In genomic region chr7:24448782-24449517, GRCm38 (mm10) we compare ENCODE assay signal across 14 mouse cellular contexts. TPM values are rescaled to one million over a fixed set of nuclear protein-coding genes. Genes with fewer than 3 reads are reported as not detected.
DNase-seq lines count a peak whose midpoint lies in the region; ATAC-seq lines count a peak whose summit lies in the region.
"Had no signal": no experiment of that assay in that cellular context is flagged by ENCODE, and none has a peak within 500 bp of the region (broad histone marks: within the 10 kb centered on the region; RNA-seq: fewer than 3 reads in every experiment).

No protein-coding gene starts in this region.

- H3K27me3 ChIP-seq in heart, embryonic 14.5 days (ENCODE audit: control insufficient read depth, insufficient read depth, low read length) = no peaks in the 10 kb centered on the region
- no peaks in the 10 kb centered on the region for H3K27me3 ChIP-seq in neural tube, embryonic 15.5 days (replicated peaks)
- H3K27me3 ChIP-seq: lung, embryonic 15.5 days had no signal

- DNase-seq in heart, postnatal 4 days = no peak
- DNase-seq in urinary bladder, postnatal 14 days (ENCODE audit: low spot score) = peak; percentile 36
- no peak for DNase-seq in urinary bladder, postnatal 10 days (ENCODE audit: low spot score)
- DNase-seq in yolk sac, embryonic 10.5 days (ENCODE audit: low spot score) = no peak
- DNase-seq in cerebellum, adult 18-20 months = no peak
- DNase-seq: cerebellum, adult 2 months; right cerebral cortex, postnatal 25 days; thymus, postnatal 14 days had no signal

- peak; percentile 42; the same call in 1 of the 2 replicates for ATAC-seq in heart, embryonic 14.5 days (ENCODE audit: insufficient number of reproducible peaks, insufficient read depth, low FRiP score, low read depth)
- peak; percentile 57; the same call in 1 of the 2 replicates for ATAC-seq in erythroblast, adult 5-6 weeks (replicated peaks; ENCODE audit: low FRiP score, poor library complexity, severe bottlenecking)
- ATAC-seq in neural tube, embryonic 15.5 days (ENCODE audit: low FRiP score) = no peak
- ATAC-seq: inflammation-experienced regulatory T-cells, adult 6 months had no signal

- no peaks in the 10 kb centered on the region for H3K9me3 ChIP-seq in heart, embryonic 14.5 days (ENCODE audit: control insufficient read depth, low read length)
- no peaks in the 10 kb centered on the region for H3K9me3 ChIP-seq in neural tube, embryonic 15.5 days (replicated peaks)
- H3K9me3 ChIP-seq: lung, embryonic 15.5 days had no signal

- WGBS in heart, embryonic 14.5 days = 46% methylated on average over 14 of the region's 14 CpGs
- WGBS in neural tube, embryonic 15.5 days = 60% methylated on average over 14 of the region's 14 CpGs

- no peak overlapping the region for H3K4me2 ChIP-seq in heart, embryonic 14.5 days (ENCODE audit: low read length)
- H3K4me2 ChIP-seq in neural tube, embryonic 15.5 days = no peak overlapping the region
- H3K4me2 ChIP-seq: lung, embryonic 15.5 days had no signal

- H3K27ac ChIP-seq in heart, embryonic 14.5 days (replicated peaks in 1 of 2; ENCODE audit: control insufficient read depth in 1 of 2, insufficient read depth in 1 of 2, low read depth in 2 of 2, low read length in 2 of 2) = no peak overlapping the region
- H3K27ac ChIP-seq in neural tube, embryonic 15.5 days (replicated peaks) = no peak overlapping the region
- H3K27ac ChIP-seq: lung, embryonic 15.5 days had no signal

- no peaks in the 10 kb centered on the region for H3K36me3 ChIP-seq in heart, embryonic 14.5 days (ENCODE audit: control insufficient read depth, insufficient read depth, low read length)
- no peaks in the 10 kb centered on the region for H3K36me3 ChIP-seq in neural tube, embryonic 15.5 days
- H3K36me3 ChIP-seq: lung, embryonic 15.5 days had no signal

- H3K4me1 ChIP-seq in heart, embryonic 14.5 days (ENCODE audit: control insufficient read depth in 2 of 2, insufficient read depth in 2 of 2, low read length in 2 of 2) = no peaks in the 10 kb centered on the region
- no peaks in the 10 kb centered on the region for H3K4me1 ChIP-seq in neural tube, embryonic 15.5 days

- no peak overlapping the region for H3K9ac ChIP-seq in heart, embryonic 14.5 days (ENCODE audit: low read length)
- H3K9ac ChIP-seq in neural tube, embryonic 15.5 days (replicated peaks) = no peak overlapping the region
- H3K9ac ChIP-seq: lung, embryonic 15.5 days had no signal

- no peak overlapping the region for H3K4me3 ChIP-seq in heart, embryonic 14.5 days (ENCODE audit: control insufficient read depth in 1 of 2, insufficient read depth in 1 of 2, low read depth in 1 of 2, low read length in 2 of 2)
- H3K4me3 ChIP-seq in neural tube, embryonic 15.5 days (replicated peaks) = no peak overlapping the region
- H3K4me3 ChIP-seq: lung, embryonic 15.5 days had no signal

RNA-seq across cellular contexts. Expression of gene Irgc1, which starts 3.1 kb away (rescaled TPM):
- not detected in 2 replicates for polyA plus RNA-seq in heart, embryonic 14.5 days (2014; fragmentation: Nextera tagmentation; extraction: Ambion mirVana)
- total RNA-seq in heart, postnatal 4 days (2021) = not detected
- not detected in 2 replicates for total RNA-seq in erythroblast, adult 5-6 weeks (2015; ENCODE audit: low replicate concordance)
- not detected in 2 replicates for total RNA-seq in erythroblast, adult 5-6 weeks (2017; ENCODE audit: low replicate concordance)
- polyA plus RNA-seq in neural tube, embryonic 15.5 days (2015; fragmentation: Nextera tagmentation; extraction: Ambion mirVana) = not detected in 2 replicates
- total RNA-seq: heart, adult 18-20 months had no signal
- polyA plus RNA-seq: cerebellum, adult 2 months; inflammation-experienced regulatory T-cells, adult 6 months; lung, embryonic 15.5 days had no signal

RNA-seq across cellular contexts. Expression of gene Plaur, which starts 13.3 kb away (rescaled TPM):
- polyA plus RNA-seq in heart, embryonic 14.5 days (2014; fragmentation: Nextera tagmentation; extraction: Ambion mirVana) = 7.9 and 8.2 TPM in 2 replicates
- 10 to 100 TPM in 1 of 2 experiments, 1 to 10 TPM in 1; 6.4 to 10.4 TPM for total RNA-seq in heart, postnatal 4 days (2021)
- 28.4 and 30.9 TPM in 2 replicates for total RNA-seq in erythroblast, adult 5-6 weeks (2015; ENCODE audit: low replicate concordance)
- total RNA-seq in erythroblast, adult 5-6 weeks (2017; ENCODE audit: low replicate concordance) = 19.4 and 34.9 TPM in 2 replicates
- 1.7 and 4.6 TPM in 2 replicates for polyA plus RNA-seq in neural tube, embryonic 15.5 days (2015; fragmentation: Nextera tagmentation; extraction: Ambion mirVana)

RNA-seq across cellular contexts. Expression of gene Cadm4, which starts 32.9 kb away (rescaled TPM):
- 0.46 and 0.47 TPM in 2 replicates for polyA plus RNA-seq in heart, embryonic 14.5 days (2014; fragmentation: Nextera tagmentation; extraction: Ambion mirVana)
- total RNA-seq in heart, postnatal 4 days (2021) = 10 to 100 TPM; 11.9 to 12.5 TPM
- not detected in 2 replicates for total RNA-seq in erythroblast, adult 5-6 weeks (2015; ENCODE audit: low replicate concordance)
- 0.77 TPM in 1 of 2 replicates, not detected in the other for total RNA-seq in erythroblast, adult 5-6 weeks (2017; ENCODE audit: low replicate concordance)
- polyA plus RNA-seq in neural tube, embryonic 15.5 days (2015; fragmentation: Nextera tagmentation; extraction: Ambion mirVana) = 67.2 and 90.6 TPM in 2 replicates
- polyA plus RNA-seq: inflammation-experienced regulatory T-cells, adult 6 months had no signal

RNA-seq across cellular contexts. Expression of gene Smg9, which starts 49.5 kb away (rescaled TPM):
- 18.4 and 20.7 TPM in 2 replicates for polyA plus RNA-seq in heart, embryonic 14.5 days (2014; fragmentation: Nextera tagmentation; extraction: Ambion mirVana)
- 10 to 100 TPM; 15.0 to 15.5 TPM for total RNA-seq in heart, postnatal 4 days (2021)
- 9.6 and 11.1 TPM in 2 replicates for total RNA-seq in erythroblast, adult 5-6 weeks (2015; ENCODE audit: low replicate concordance)
- 13.3 and 16.0 TPM in 2 replicates for total RNA-seq in erythroblast, adult 5-6 weeks (2017; ENCODE audit: low replicate concordance)
- 34.4 and 38.3 TPM in 2 replicates for polyA plus RNA-seq in neural tube, embryonic 15.5 days (2015; fragmentation: Nextera tagmentation; extraction: Ambion mirVana)

RNA-seq across cellular contexts. Expression of gene Zfp428, which starts 57.9 kb away (rescaled TPM):
- 23.7 and 28.2 TPM in 2 replicates for polyA plus RNA-seq in heart, embryonic 14.5 days (2014; fragmentation: Nextera tagmentation; extraction: Ambion mirVana)
- 10 to 100 TPM; 17.3 to 18.5 TPM for total RNA-seq in heart, postnatal 4 days (2021)
- total RNA-seq in erythroblast, adult 5-6 weeks (2015; ENCODE audit: low replicate concordance) = not detected in 2 replicates
- total RNA-seq in erythroblast, adult 5-6 weeks (2017; ENCODE audit: low replicate concordance) = not detected in 2 replicates
- 215 and 282 TPM in 2 replicates for polyA plus RNA-seq in neural tube, embryonic 15.5 days (2015; fragmentation: Nextera tagmentation; extraction: Ambion mirVana)

Comparison
In these comparisons a context has a peak if more than half of its experiments do, and no peak if none do; other contexts are left out.
1. RNA of gene Cadm4, which starts 32.9 kb away (total RNA-seq): 11.9 to 12.5 TPM in heart, postnatal 4 days; 0.77 TPM in erythroblast, adult 5-6 weeks; every median in the first group is over 4 times any median in the second.